Mouse (Mus musculus) bone marrow macrophage, adult 2 months (primary cell): ENCODE results near the gene B9d1.

Experiments
- CTCF ChIP-seq: IDR thresholded peaks from 2 replicates; pipeline ENCODE4 v1.5.1; 2012; ENCODE audit warnings: low read depth, mild to moderate bottlenecking, low read length, moderate library complexity
- POLR2A ChIP-seq: IDR thresholded peaks from 2 replicates; pipeline ENCODE4 v1.6.1; 2012; ENCODE audit warnings: mild to moderate bottlenecking, low read depth, low read length, borderline replicate concordance

DNA sequence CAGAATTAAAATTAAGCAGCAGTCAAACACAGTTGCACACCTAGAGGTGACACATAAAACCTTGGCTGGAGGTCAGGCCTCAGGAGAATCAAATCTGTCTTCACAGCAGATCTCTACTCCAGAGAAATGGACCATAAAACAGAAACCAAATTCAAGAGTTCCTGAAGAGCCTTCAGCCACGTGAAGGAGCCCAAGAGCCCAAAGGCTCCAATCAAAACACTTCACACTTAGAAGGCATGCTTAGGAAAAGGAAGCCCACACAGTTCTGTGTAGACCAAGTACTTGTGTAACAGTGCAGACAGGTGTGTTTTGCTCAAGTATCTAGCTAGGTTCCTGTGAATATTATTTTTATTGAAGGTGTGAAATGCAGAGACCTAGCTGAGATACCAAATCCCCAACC lies 30.6 kb downstream of the B9d1 start:
- TF ChIP-seq CTCF (no peak), POLR2A (no peak)
